Mouse (Mus musculus) right cerebral cortex, postnatal 25 days (tissue): ENCODE data around the gene Phactr2.

Source experiments
- DNase-seq: peaks from one replicate; pipeline ENCODE4 v3.0.0; 2022

Gene Phactr2

GRCm38 (mm10) chr10:13259251-13259650 lies 215.0 kb downstream of the Phactr2 start:
- DNase-seq = no peak

GRCm38 (mm10) chr10:13256196-13256595 lies 218.0 kb downstream of the Phactr2 start:
- DNase-seq = no peak

DNA sequence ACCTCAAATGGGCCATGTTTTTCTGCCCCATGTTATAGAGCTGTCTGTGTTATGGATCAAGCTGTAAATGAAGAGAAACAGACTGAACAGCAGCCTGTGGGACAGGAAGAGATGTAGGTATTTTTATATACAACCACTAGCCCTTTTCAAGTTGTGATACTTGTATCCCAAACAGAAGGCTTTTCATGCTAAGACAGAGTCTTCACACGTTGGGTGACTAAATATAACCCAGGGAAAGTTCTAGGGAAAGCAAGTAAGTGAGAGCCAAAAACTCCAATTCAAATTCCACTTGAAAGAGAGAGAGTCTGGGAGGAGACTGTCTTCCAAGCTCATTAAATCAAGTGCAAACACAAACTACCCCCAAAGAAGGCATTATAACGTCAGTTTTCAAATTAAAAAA lies 223.9 kb downstream of the Phactr2 start:
- DNase-seq = no peak

DNA sequence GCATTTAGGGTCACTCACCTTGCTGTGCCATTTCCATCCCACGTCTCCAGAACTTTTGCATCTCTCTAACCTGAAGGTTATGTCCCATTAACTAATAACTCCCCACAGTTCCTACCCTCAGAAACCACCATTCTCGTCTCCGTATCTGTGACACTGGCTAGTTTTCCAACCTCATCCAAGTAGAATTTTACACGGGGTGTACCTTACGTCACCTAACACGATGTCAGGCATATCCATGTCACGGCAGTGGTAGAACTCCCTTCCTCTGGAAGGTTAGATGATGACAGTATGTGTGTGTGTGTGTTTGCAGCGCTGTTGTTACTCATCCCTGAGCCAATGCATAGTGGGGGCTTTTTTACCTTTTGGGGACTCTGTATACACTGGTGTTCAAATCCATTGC lies 225.1 kb downstream of the Phactr2 start:
- no peak for DNase-seq

DNA sequence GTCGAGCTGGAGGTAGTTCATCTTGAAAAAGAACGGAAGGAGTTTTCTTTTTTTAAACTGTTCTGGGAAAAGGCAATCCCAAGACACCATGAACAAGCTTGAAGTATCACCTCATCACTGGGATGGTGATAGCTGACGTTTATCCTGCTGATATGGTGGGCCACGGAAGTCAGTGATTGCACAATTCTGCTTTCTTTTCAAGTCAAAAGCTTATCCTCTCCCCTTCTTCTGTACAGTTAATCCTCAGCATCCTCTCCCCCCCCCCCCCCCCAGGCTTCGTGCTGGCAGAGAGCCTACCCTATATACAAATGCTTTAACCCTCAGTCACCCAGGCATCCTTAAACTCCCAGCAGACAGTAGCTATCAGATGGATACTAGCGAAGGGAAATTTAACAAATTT lies 228.5 kb downstream of the Phactr2 start:
- DNase-seq = no peak

DNA sequence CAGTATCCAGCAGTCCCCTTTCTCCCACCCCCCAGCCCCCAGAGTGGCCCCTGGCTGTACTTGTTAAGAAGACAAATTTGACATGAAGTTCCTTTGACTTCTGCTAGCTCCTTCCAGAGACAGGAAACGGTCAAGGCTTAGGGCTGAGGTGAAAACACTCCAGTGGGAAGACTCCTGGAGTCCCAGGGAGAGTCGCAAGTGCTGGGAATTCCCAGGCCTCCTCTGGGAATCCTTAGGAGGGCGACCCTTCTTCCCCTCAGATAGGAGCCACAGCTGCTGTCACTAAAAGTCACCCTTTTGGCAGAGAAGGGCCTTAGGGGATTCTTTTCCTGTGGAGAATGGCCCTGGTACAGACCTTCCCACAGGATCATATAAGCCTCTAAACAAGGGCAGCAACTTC lies 230.0 kb downstream of the Phactr2 start:
- DNase-seq = no peak

GRCm38 (mm10) chr10:13240431-13240830 lies 233.8 kb downstream of the Phactr2 start:
- DNase-seq = no peak

- DNase-seq = no peak
Observed at GRCm38 (mm10) chr10:13238188-13238587, 236.0 kb downstream of the Phactr2 start.

- no peak for DNase-seq
Observed at GRCm38 (mm10) chr10:13236866-13237265, 237.3 kb downstream of the Phactr2 start.

- no peak for DNase-seq
Observed at GRCm38 (mm10) chr10:13234503-13234902, 239.7 kb downstream of the Phactr2 start.

DNA sequence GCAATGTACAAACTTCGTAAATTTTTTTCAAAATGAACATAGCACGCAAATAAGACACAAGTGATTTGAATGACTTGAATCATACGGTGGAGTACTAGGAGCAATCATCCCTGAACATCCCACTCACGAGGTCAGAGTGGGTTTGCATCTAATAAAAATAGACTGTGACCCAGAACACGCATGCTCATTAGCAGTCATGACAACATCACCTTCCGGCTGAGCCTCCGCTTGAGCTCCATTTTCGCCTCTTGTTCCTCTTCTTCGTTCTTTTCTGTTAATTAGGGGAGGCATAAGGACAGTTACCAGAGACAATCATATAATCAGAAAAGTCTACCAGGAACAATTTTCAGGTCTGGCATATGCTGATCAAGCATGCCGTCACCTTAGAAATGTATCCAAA lies 240.3 kb downstream of the Phactr2 start:
- no peak for DNase-seq

- no peak for DNase-seq
Observed at GRCm38 (mm10) chr10:13233143-13233622, 241.0 kb downstream of the Phactr2 start.

- no peak for DNase-seq
Observed at GRCm38 (mm10) chr10:13232443-13233142, 241.6 kb downstream of the Phactr2 start.

GRCm38 (mm10) chr10:13230716-13231115 lies 243.5 kb downstream of the Phactr2 start:
- no peak for DNase-seq

DNA sequence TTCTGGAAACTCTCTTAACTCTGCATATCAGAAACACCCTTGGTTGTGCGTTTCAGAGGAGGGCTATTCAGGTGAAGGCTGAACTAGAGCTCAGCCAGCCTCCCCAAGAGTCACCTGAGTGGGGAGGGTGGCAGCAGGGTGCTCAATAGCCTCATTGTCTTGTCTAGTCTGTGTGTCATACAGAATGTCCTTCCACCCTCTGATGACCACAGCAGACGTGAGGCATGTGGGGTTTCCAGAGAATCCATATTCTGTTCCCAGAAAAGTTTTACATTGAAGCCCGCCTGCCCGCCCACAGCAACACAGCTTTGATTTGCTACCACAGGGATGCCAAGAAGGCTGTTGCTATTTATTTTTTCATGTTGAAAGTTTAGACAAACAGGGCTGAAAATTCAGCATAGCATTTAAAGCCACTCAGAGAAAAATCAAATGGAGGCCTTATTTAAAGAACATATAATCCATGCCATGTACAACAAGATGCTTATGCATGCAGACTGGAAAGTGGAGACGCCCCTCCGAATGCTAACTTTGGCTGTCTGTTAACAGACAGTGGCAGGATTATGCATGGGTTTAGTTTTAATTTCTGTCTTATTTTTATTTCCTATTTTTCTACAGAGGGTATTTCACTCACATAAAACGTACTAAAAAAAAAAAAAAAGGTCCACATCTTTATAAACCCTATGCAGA lies 248.7 kb downstream of the Phactr2 start:
- DNase-seq = no peak

DNA sequence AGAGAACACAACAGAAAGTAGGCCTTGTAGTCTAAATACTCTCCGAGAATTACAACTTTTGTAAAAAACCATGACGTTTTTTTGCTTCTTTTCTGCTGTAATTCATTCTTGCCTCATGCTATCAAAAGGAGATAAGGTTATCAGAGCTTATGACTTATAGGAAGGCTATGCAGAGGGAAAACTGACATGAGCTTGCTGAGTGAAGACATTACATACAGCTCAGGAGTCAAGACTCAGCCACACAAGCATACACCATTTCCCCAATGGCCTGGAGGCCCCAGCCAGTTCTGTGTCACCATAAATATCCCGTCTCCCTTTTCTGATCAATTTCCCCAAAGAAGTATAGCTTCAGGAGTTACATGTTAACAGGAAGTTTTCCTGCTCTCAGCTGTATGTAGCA lies 252.1 kb downstream of the Phactr2 start:
- DNase-seq = no peak

- DNase-seq = no peak
Observed at GRCm38 (mm10) chr10:13220061-13220460, 254.2 kb downstream of the Phactr2 start.

DNA sequence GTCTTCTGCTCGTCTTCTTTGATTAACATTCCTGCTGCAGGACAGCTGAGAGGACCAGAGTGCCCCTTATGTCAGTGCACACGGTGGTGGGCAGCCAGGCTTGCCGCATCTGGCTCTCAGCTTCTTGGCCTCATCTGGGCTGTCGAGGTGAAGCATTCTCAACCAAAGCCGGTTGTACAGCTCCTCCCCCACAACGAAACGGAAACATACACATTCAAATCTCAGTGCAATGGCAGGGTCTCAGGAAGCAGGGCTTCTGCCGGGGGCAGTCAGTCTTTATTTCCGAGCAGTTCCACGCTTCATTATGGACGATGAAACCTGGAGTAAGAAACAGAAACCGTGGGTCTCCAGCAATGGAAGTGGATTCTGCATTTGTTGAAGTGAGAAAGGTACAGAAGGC lies 260.3 kb downstream of the Phactr2 start:
- DNase-seq = no peak

- no peak for DNase-seq
Observed at GRCm38 (mm10) chr10:13212829-13213228, 261.4 kb downstream of the Phactr2 start.

- DNase-seq = no peak
Observed at GRCm38 (mm10) chr10:13212326-13212725, 261.9 kb downstream of the Phactr2 start.

DNA sequence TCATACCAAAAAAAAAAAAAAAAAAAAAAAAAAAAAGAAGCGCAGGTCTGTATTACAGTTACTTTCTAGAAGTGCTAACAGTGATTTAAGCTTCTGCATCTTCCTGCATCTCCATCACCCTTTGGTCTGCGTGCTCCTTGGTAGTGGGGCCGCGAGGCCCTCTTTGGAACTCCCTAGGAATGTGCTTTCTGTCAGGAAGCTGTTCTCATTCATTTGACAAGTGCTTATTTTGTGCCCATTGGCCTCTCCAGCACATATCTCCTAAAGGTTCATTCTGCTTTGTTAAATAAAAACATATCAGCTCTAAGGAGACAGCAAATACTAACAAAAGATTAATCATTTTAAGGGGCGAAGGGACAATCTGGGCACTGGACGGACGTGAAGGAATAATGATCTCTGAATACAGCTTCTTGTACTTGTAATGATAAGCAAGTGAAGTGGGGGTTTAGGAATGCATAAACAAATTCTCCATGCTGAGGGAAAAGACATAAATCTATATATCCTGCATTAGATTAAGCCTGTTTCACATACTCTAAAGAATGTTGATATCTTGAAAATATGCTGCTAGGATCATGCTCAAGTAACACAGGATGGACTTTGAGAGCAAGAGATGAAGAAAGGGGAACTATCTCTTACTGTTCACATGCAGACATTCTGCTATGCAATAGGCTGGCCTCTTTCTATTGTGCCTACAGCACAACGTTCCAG lies 264.1 kb downstream of the Phactr2 start:
- no peak for DNase-seq

DNA sequence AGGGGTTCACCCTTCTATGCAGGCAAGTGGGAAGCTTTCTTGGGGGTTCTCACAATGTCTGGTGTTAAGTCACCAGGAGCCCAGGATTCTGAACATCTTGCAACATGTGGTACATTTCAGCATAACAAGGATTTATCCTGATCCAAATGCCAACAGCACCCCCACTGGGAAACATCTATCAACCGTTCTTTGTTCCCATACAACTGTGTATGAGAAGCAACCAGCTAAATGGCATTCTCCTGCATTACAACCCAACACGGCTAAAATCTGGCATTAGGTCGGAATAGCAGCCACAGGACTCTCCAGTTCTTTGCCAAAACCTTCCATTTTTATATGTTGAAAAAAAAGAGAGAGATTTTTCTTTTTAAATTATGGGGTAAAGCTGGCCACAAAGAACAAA lies 264.7 kb downstream of the Phactr2 start:
- no peak for DNase-seq

DNA sequence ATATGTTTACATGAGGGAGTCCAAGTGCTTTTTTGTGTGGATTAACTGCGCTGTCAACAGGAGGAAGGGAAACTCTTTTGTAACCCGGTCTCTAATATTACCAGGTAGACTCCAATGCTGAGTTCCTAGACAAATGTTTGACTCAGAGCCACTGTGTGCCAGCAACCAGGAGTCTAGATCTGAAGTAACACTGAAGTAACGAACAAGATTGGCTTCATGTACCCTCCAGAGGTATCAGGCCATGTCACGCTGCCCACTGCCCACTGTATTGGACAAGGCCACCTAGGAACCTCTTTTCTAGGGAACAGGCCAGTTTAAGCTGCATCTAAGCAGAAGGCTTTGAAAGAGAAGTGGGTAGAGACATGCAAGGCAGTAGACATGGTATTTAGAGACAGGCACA lies 265.2 kb downstream of the Phactr2 start:
- DNase-seq = no peak

DNA sequence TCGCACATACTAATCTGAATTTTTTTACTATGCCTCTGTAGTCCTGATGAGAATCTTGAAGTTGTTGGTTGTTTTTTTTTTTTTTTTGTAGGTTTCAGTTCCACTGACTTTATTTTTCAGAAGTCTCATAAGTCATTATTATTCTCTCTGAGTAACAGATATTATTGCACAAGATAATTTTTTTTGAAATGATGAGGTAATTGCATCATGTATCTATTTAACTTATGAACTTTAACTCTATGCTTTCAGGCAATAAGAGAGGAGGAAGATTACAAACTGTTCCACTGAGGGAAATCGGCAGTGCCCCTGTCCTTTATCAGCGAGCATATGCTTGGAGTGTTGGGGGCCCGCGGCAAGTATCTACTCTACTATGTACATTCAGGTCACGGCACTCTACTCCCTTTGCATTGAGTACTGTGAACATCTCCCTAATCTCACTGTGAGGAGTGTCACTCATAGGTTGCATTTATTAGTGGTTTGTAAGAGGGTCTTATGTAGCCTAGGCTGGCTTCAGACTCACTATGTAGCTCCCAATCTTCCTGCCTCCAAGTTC lies 272.4 kb downstream of the Phactr2 start:
- no peak for DNase-seq
